Mouse (Mus musculus): ENCODE measurements at regions not wholly inside any gene's neighbourhood (a gene's known extent, or its start where the extent isn't known, plus 50 kb on each side); places are given as distances from the start of the nearest gene placed in this dataset.

GRCm38 (mm10) chr2:72855971-72856755 lies 124.1 kb downstream of the Sp3 start:
- no peak overlapping the region for H3K4me3 ChIP-seq
- 0 out of 2 replicates have a peak, but pooled peaks cover 6% of the 10 kb centered on the region for H3K4me1 ChIP-seq (replicated peaks)
- no peak overlapping the region for H3K4me2 ChIP-seq
- no peak overlapping the region for H3K9ac ChIP-seq
- H3K27ac ChIP-seq (replicated peaks) = no peak overlapping the region
- WGBS = 73% methylated on average over 13 of the region's 13 CpGs
- no peaks in the 10 kb centered on the region for H3K9me3 ChIP-seq
- no peak for ATAC-seq (ENCODE audit: low FRiP score, low read depth)
- no peaks in the 10 kb centered on the region for H3K36me3 ChIP-seq
- no peaks in the 10 kb centered on the region for H3K27me3 ChIP-seq

GRCm38 (mm10) chr2:72857377-72857776 lies 122.9 kb downstream of the Sp3 start:
- no peak overlapping the region for H3K4me2 ChIP-seq
- no peak overlapping the region for H3K4me3 ChIP-seq
- WGBS = 92% methylated on average over 5 of the region's 5 CpGs
- no peak overlapping the region for H3K27ac ChIP-seq (replicated peaks)
- no peaks in the 10 kb centered on the region for H3K9me3 ChIP-seq
- ATAC-seq (ENCODE audit: low FRiP score, low read depth) = no peak
- H3K36me3 ChIP-seq = no peaks in the 10 kb centered on the region
- H3K4me1 ChIP-seq (replicated peaks) = 0 out of 2 replicates have a peak, but pooled peaks cover 6% of the 10 kb centered on the region
- H3K9ac ChIP-seq = no peak overlapping the region
- no peaks in the 10 kb centered on the region for H3K27me3 ChIP-seq

GRCm38 (mm10) chr2:72865462-72866365 lies 114.5 kb downstream of the Sp3 start:
- Histone ChIP-seq H3K4me1 (replicated peaks) (0 out of 2 replicates have a peak, but pooled peaks cover 5% of the 10 kb centered on the region), H3K9ac (no peak overlapping the region), H3K27ac (replicated peaks) (no peak overlapping the region), H3K36me3 (no peaks in the 10 kb centered on the region), H3K4me2 (no peak overlapping the region), H3K9me3 (no peaks in the 10 kb centered on the region), H3K27me3 (no peaks in the 10 kb centered on the region), H3K4me3 (no peak overlapping the region)
- ATAC-seq (ENCODE audit: low FRiP score, low read depth) = no peak
- WGBS = 49% methylated on average over 19 of the region's 19 CpGs

GRCm38 (mm10) chr2:72866366-72866688 lies 113.9 kb downstream of the Sp3 start:
- Histone ChIP-seq H3K9me3 (no peaks in the 10 kb centered on the region), H3K27me3 (no peaks in the 10 kb centered on the region), H3K36me3 (no peaks in the 10 kb centered on the region), H3K9ac (no peak overlapping the region), H3K4me2 (no peak overlapping the region), H3K27ac (replicated peaks) (no peak overlapping the region), H3K4me1 (replicated peaks) (0 out of 2 replicates have a peak, but pooled peaks cover 5% of the 10 kb centered on the region), H3K4me3 (no peak overlapping the region)
- ATAC-seq (ENCODE audit: low FRiP score, low read depth) = no peak
- WGBS = 43% methylated on average over 2 of the region's 2 CpGs

GRCm38 (mm10) chr2:72868173-72868572 lies 112.1 kb downstream of the Sp3 start:
- Histone ChIP-seq H3K4me1 (replicated peaks) (0 out of 2 replicates have a peak, but pooled peaks cover 5% of the 10 kb centered on the region), H3K4me3 (no peak overlapping the region), H3K36me3 (no peaks in the 10 kb centered on the region), H3K4me2 (no peak overlapping the region), H3K9ac (no peak overlapping the region), H3K9me3 (no peaks in the 10 kb centered on the region), H3K27ac (replicated peaks) (no peak overlapping the region), H3K27me3 (no peaks in the 10 kb centered on the region)
- 98% methylated on average over 3 of the region's 3 CpGs for WGBS
- ATAC-seq (ENCODE audit: low FRiP score, low read depth) = no peak

GRCm38 (mm10) chr2:72871836-72872235 lies 108.4 kb downstream of the Sp3 start:
- no peaks in the 10 kb centered on the region for H3K36me3 ChIP-seq
- 83% methylated on average over 5 of the region's 5 CpGs for WGBS
- no peak for ATAC-seq (ENCODE audit: low FRiP score, low read depth)
- H3K4me3 ChIP-seq = no peak overlapping the region
- no peaks in the 10 kb centered on the region for H3K9me3 ChIP-seq
- H3K27me3 ChIP-seq = no peaks in the 10 kb centered on the region
- no peak overlapping the region for H3K9ac ChIP-seq
- H3K27ac ChIP-seq (replicated peaks) = no peak overlapping the region
- no peak overlapping the region for H3K4me2 ChIP-seq
- no peaks in the 10 kb centered on the region for H3K4me1 ChIP-seq (replicated peaks)

- Histone ChIP-seq H3K4me3 (no peak overlapping the region), H3K9ac (no peak overlapping the region), H3K4me1 (replicated peaks) (no peaks in the 10 kb centered on the region), H3K4me2 (no peak overlapping the region), H3K36me3 (no peaks in the 10 kb centered on the region), H3K9me3 (no peaks in the 10 kb centered on the region), H3K27me3 (no peaks in the 10 kb centered on the region), H3K27ac (replicated peaks) (no peak overlapping the region)
- ATAC-seq (ENCODE audit: low FRiP score, low read depth) = no peak
- WGBS = 90% methylated on average over 10 of the region's 10 CpGs
Observed at GRCm38 (mm10) chr2:72873948-72874347, 106.3 kb downstream of the Sp3 start.

GRCm38 (mm10) chr2:72874533-72874932 lies 105.7 kb downstream of the Sp3 start:
- no peaks in the 10 kb centered on the region for H3K9me3 ChIP-seq
- WGBS = 92% methylated on average over 12 of the region's 12 CpGs
- ATAC-seq (ENCODE audit: low FRiP score, low read depth) = no peak
- no peak overlapping the region for H3K4me3 ChIP-seq
- H3K27me3 ChIP-seq = no peaks in the 10 kb centered on the region
- H3K9ac ChIP-seq = no peak overlapping the region
- H3K4me2 ChIP-seq = no peak overlapping the region
- no peaks in the 10 kb centered on the region for H3K36me3 ChIP-seq
- H3K4me1 ChIP-seq (replicated peaks) = no peaks in the 10 kb centered on the region
- no peak overlapping the region for H3K27ac ChIP-seq (replicated peaks)

GRCm38 (mm10) chr2:72875677-72876076 lies 104.6 kb downstream of the Sp3 start:
- Histone ChIP-seq H3K27me3 (no peaks in the 10 kb centered on the region), H3K4me1 (replicated peaks) (no peaks in the 10 kb centered on the region), H3K27ac (replicated peaks) (no peak overlapping the region), H3K4me3 (no peak overlapping the region), H3K9me3 (no peaks in the 10 kb centered on the region), H3K36me3 (no peaks in the 10 kb centered on the region), H3K4me2 (no peak overlapping the region), H3K9ac (no peak overlapping the region)
- WGBS = 86% methylated on average over 2 of the region's 2 CpGs
- ATAC-seq (ENCODE audit: low FRiP score, low read depth) = no peak

- no peak for ATAC-seq (ENCODE audit: low FRiP score, low read depth)
Observed at GRCm38 (mm10) chr2:72880016-72880415, 100.2 kb downstream of the Sp3 start.

GRCm38 (mm10) chr2:72881554-72881953 lies 98.7 kb downstream of the Sp3 start:
- no peaks in the 10 kb centered on the region for H3K36me3 ChIP-seq

More at GRCm38 (mm10) chr2:72880016-72880415, 100.2 kb downstream of the Sp3 start:
- 93% methylated on average over 2 of the region's 2 CpGs for WGBS
- Histone ChIP-seq H3K4me2 (no peak overlapping the region), H3K27ac (replicated peaks) (no peak overlapping the region), H3K4me1 (replicated peaks) (no peaks in the 10 kb centered on the region), H3K27me3 (no peaks in the 10 kb centered on the region), H3K9me3 (no peaks in the 10 kb centered on the region), H3K4me3 (no peak overlapping the region), H3K9ac (no peak overlapping the region), H3K36me3 (no peaks in the 10 kb centered on the region)

GRCm38 (mm10) chr2:72886250-72886649 lies 94.0 kb downstream of the Sp3 start:
- no peaks in the 10 kb centered on the region for H3K36me3 ChIP-seq
- no peak overlapping the region for H3K4me3 ChIP-seq
- 86% methylated on average over 2 of the region's 2 CpGs for WGBS
- no peaks in the 10 kb centered on the region for H3K9me3 ChIP-seq
- no peaks in the 10 kb centered on the region for H3K27me3 ChIP-seq
- H3K27ac ChIP-seq (replicated peaks) = no peak overlapping the region
- no peak overlapping the region for H3K9ac ChIP-seq
- no peak overlapping the region for H3K4me2 ChIP-seq
- no peak for ATAC-seq (ENCODE audit: low FRiP score, low read depth)
- no peaks in the 10 kb centered on the region for H3K4me1 ChIP-seq (replicated peaks)

More at GRCm38 (mm10) chr2:72881554-72881953, 98.7 kb downstream of the Sp3 start:
- H3K9me3 ChIP-seq = no peaks in the 10 kb centered on the region
- H3K9ac ChIP-seq = no peak overlapping the region
- H3K4me3 ChIP-seq = no peak overlapping the region
- WGBS = 73% methylated on average over 2 of the region's 2 CpGs
- ATAC-seq (ENCODE audit: low FRiP score, low read depth) = no peak
- no peaks in the 10 kb centered on the region for H3K4me1 ChIP-seq (replicated peaks)
- no peak overlapping the region for H3K4me2 ChIP-seq
- H3K27me3 ChIP-seq = no peaks in the 10 kb centered on the region
- no peak overlapping the region for H3K27ac ChIP-seq (replicated peaks)
